14 mouse cellular contexts compared by ENCODE assay signal in the genomic region with DNA sequence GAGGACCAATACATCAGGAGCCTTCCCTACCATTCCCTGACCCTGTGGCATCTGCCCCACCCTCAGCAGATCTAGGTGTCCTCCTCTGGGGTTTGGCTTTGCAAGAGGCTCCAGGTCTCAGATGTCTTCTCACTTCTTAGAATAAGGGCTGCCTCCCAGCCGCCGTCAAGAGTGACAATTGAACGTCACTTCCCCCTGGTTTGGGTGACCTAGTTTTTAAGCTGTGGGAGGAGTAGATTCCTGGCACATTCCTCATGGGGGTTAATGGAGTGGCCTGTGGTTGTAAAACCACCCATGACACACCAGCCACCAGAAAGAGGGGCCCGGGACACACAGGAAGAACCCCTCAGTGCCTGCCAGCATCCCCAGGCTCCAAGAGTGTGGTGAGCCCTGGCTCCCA. TPM values are rescaled to one million over a fixed set of nuclear protein-coding genes. Genes with fewer than 3 reads are reported as not detected.
DNase-seq lines count a peak whose midpoint lies in the region; ATAC-seq lines count a peak whose summit lies in the region.
"Had no signal": no experiment of that assay in that cellular context is flagged by ENCODE, and none has a peak within 500 bp of the region (broad histone marks: within the 10 kb centered on the region; RNA-seq: fewer than 3 reads in every experiment).

No protein-coding gene starts in this region.

- no peak overlapping the region for H3K4me3 ChIP-seq in hindbrain, embryonic 10.5 days
- no peak overlapping the region for H3K4me3 ChIP-seq in hindbrain, embryonic 11.5 days (ENCODE audit: low read depth, low read length)
- H3K4me3 ChIP-seq: layer of hippocampus, adult 2 months; limb, embryonic 13.5 days; neural tube, embryonic 12.5 days had no signal

- ATAC-seq in hindbrain, embryonic 11.5 days (ENCODE audit: low FRiP score) = no peak
- peak; percentile 45 for ATAC-seq in common myeloid progenitor, adult 5-6 weeks (replicated peaks; ENCODE audit: low read depth, poor library complexity, severe bottlenecking)

- peaks cover 3% of the 10 kb centered on the region; the same call in 1 of the 2 replicates for H3K9me3 ChIP-seq in hindbrain, embryonic 10.5 days
- no peaks in the 10 kb centered on the region for H3K9me3 ChIP-seq in hindbrain, embryonic 11.5 days (ENCODE audit: control insufficient read depth, low read length)
- H3K9me3 ChIP-seq: limb, embryonic 13.5 days; neural tube, embryonic 12.5 days had no signal

- H3K27me3 ChIP-seq in hindbrain, embryonic 10.5 days (ENCODE audit: insufficient read depth, poor library complexity, severe bottlenecking) = no peaks in the 10 kb centered on the region
- no peaks in the 10 kb centered on the region for H3K27me3 ChIP-seq in hindbrain, embryonic 11.5 days (ENCODE audit: control insufficient read depth, insufficient read depth, low read length)
- H3K27me3 ChIP-seq: limb, embryonic 13.5 days; neural tube, embryonic 12.5 days had no signal

- DNase-seq in hindbrain, embryonic 10.5 days (ENCODE audit: low spot score) = no peak
- no peak for DNase-seq in hindbrain, embryonic 11.5 days (ENCODE audit: low spot score)
- DNase-seq in CD4-positive, CD25-positive, alpha-beta regulatory T cell, adult 2 months (ENCODE audit: low read depth, low spot score) = peak; percentile 42
- DNase-seq in retina, postnatal 1 day = peak; percentile 75
- no peak for DNase-seq in layer of hippocampus, postnatal 14 days (ENCODE audit: low spot score in 2 of 2)
- DNase-seq in gastrocnemius, adult 8-10 months (ENCODE audit: low spot score in 2 of 2) = no peak
- DNase-seq: adrenal gland, postnatal 25 days; cerebellum, adult 8-10 months; right cerebral cortex, postnatal 14 days had no signal

- no peak overlapping the region for H3K9ac ChIP-seq in hindbrain, embryonic 11.5 days (ENCODE audit: low read depth, low read length)
- H3K9ac ChIP-seq: limb, embryonic 13.5 days; neural tube, embryonic 12.5 days had no signal

- H3K4me2 ChIP-seq in hindbrain, embryonic 11.5 days (replicated peaks; ENCODE audit: low read depth, low read length) = no peak overlapping the region
- H3K4me2 ChIP-seq: limb, embryonic 13.5 days; neural tube, embryonic 12.5 days had no signal

- H3K36me3 ChIP-seq in hindbrain, embryonic 10.5 days = no peaks in the 10 kb centered on the region
- no peaks in the 10 kb centered on the region for H3K36me3 ChIP-seq in hindbrain, embryonic 11.5 days (ENCODE audit: control insufficient read depth, insufficient read depth, low read length)
- H3K36me3 ChIP-seq: limb, embryonic 13.5 days; neural tube, embryonic 12.5 days had no signal

- peaks cover 39% of the 10 kb centered on the region for H3K4me1 ChIP-seq in hindbrain, embryonic 10.5 days (replicated peaks)
- H3K4me1 ChIP-seq in hindbrain, embryonic 11.5 days (replicated peaks; ENCODE audit: control insufficient read depth, insufficient read depth, low read length) = no peaks in the 10 kb centered on the region

- 74% methylated on average over 4 of the region's 4 CpGs for WGBS in hindbrain, embryonic 10.5 days
- WGBS in hindbrain, embryonic 11.5 days = 78% methylated on average over 4 of the region's 4 CpGs

- H3K27ac ChIP-seq in hindbrain, embryonic 10.5 days = peak overlapping the region; percentile 40; the same call in 1 of the 2 replicates
- no peak overlapping the region for H3K27ac ChIP-seq in hindbrain, embryonic 11.5 days (ENCODE audit: low read depth, low read length)
- H3K27ac ChIP-seq: layer of hippocampus, adult 2 months; limb, embryonic 13.5 days; neural tube, embryonic 12.5 days; stomach, postnatal 0 days had no signal

RNA-seq across cellular contexts. Expression of a gene that starts 50.3 kb away (rescaled TPM):
- polyA plus RNA-seq in hindbrain, embryonic 10.5 days (2016; fragmentation: Nextera tagmentation; extraction: Ambion mirVana) = 34.1 and 38.7 TPM in 2 replicates
- polyA plus RNA-seq in hindbrain, embryonic 11.5 days (2014; fragmentation: Nextera tagmentation; extraction: Ambion mirVana) = 24.6 and 25.2 TPM in 2 replicates
- total RNA-seq in common myeloid progenitor, adult 5-6 weeks (2017) = 9.7 and 19.6 TPM in 2 replicates
- 10 to 100 TPM; 39.1 to 42.1 TPM for total RNA-seq in layer of hippocampus, postnatal 14 days (2021)
- total RNA-seq in gastrocnemius, adult 8-10 months (2022) = 10 to 100 TPM; 24.3 to 30.3 (median 27.0) TPM

RNA-seq across cellular contexts. Expression of a gene that starts 58.8 kb away (rescaled TPM):
- polyA plus RNA-seq in hindbrain, embryonic 10.5 days (2016; fragmentation: Nextera tagmentation; extraction: Ambion mirVana) = 3.8 and 4.6 TPM in 2 replicates
- polyA plus RNA-seq in hindbrain, embryonic 11.5 days (2014; fragmentation: Nextera tagmentation; extraction: Ambion mirVana) = 2.1 and 2.6 TPM in 2 replicates
- total RNA-seq in common myeloid progenitor, adult 5-6 weeks (2017) = 0.10 TPM in 1 of 2 replicates, not detected in the other
- total RNA-seq in layer of hippocampus, postnatal 14 days (2021) = 1 to 10 TPM; 1.6 to 2.1 TPM
- 10 to 100 TPM in 1 of 4 experiments, 1 to 10 TPM in 3; 5.3 to 13.6 (median 8.1) TPM for total RNA-seq in gastrocnemius, adult 8-10 months (2022)

Comparison
In these comparisons a context has a peak if more than half of its experiments do, and no peak if none do; other contexts are left out.
1. DNase-seq: peak in CD4-positive, CD25-positive, alpha-beta regulatory T cell, adult 2 months (single experiment) and retina, postnatal 1 day (single experiment); none in hindbrain, embryonic 10.5 days (single experiment), hindbrain, embryonic 11.5 days (single experiment), layer of hippocampus, postnatal 14 days (0 of 2) and gastrocnemius, adult 8-10 months (0 of 2).